8 mouse cellular contexts compared by ENCODE assay signal in genomic region chr14:47298819-47299261, GRCm38 (mm10). TPM values are rescaled to one million over a fixed set of nuclear protein-coding genes. Genes with fewer than 3 reads are reported as not detected.
DNase-seq lines count a peak whose midpoint lies in the region; ATAC-seq lines count a peak whose summit lies in the region.

No protein-coding gene starts in this region.

- under 1% methylated on average over 15 of the region's 15 CpGs for WGBS in heart, embryonic 11.5 days (ENCODE audit: insufficient replicate concordance)
- WGBS in kidney, embryonic 14.5 days = 0% methylated on average over 15 of the region's 15 CpGs
- WGBS in macrophage (ENCODE audit: missing documents) = 1% methylated on average over 15 of the region's 15 CpGs
- under 1% methylated on average over 15 of the region's 15 CpGs for WGBS in stomach, embryonic 16.5 days

- H3K4me3 ChIP-seq in heart, embryonic 11.5 days (ENCODE audit: low read depth, low read length) = peak overlapping the region; percentile 95
- H3K4me3 ChIP-seq in kidney, embryonic 14.5 days (ENCODE audit: low read length) = peak overlapping the region; percentile 63
- H3K4me3 ChIP-seq in macrophage (ENCODE audit: inconsistent target) = peak overlapping the region; percentile 78
- H3K4me3 ChIP-seq in stomach, embryonic 16.5 days (replicated peaks; ENCODE audit: low read length) = peak overlapping the region; percentile 97

- no peaks in the 10 kb centered on the region; the same call in 1 of the 2 replicates for H3K36me3 ChIP-seq in heart, embryonic 11.5 days (ENCODE audit: control insufficient read depth, insufficient read depth, low read length)
- peaks cover 3% of the 10 kb centered on the region; the same call in 1 of the 2 replicates for H3K36me3 ChIP-seq in kidney, embryonic 14.5 days (ENCODE audit: control insufficient read depth, insufficient read depth, low read length)
- no peaks in the 10 kb centered on the region for H3K36me3 ChIP-seq in macrophage (ENCODE audit: inconsistent target)
- H3K36me3 ChIP-seq in stomach, embryonic 16.5 days (ENCODE audit: control insufficient read depth, insufficient read depth, low read length) = no peaks in the 10 kb centered on the region

- H3K9me3 ChIP-seq in heart, embryonic 11.5 days (replicated peaks; ENCODE audit: control insufficient read depth, low read length) = no peaks in the 10 kb centered on the region
- no peaks in the 10 kb centered on the region for H3K9me3 ChIP-seq in kidney, embryonic 14.5 days (ENCODE audit: control insufficient read depth, low read length)
- H3K9me3 ChIP-seq in stomach, embryonic 16.5 days (replicated peaks; ENCODE audit: control insufficient read depth, low read length) = no peaks in the 10 kb centered on the region

- no peaks in the 10 kb centered on the region for H3K27me3 ChIP-seq in heart, embryonic 11.5 days (ENCODE audit: control insufficient read depth, insufficient read depth, low read length)
- no peaks in the 10 kb centered on the region for H3K27me3 ChIP-seq in kidney, embryonic 14.5 days (ENCODE audit: control insufficient read depth, insufficient read depth, low read length)
- H3K27me3 ChIP-seq in stomach, embryonic 16.5 days (ENCODE audit: control insufficient read depth, insufficient read depth, low read length) = no peaks in the 10 kb centered on the region

- H3K9ac ChIP-seq in heart, embryonic 11.5 days (ENCODE audit: low read depth, low read length) = peak overlapping the region; percentile 100
- peak overlapping the region; percentile 90 for H3K9ac ChIP-seq in kidney, embryonic 14.5 days (ENCODE audit: low read depth, low read length)
- peak overlapping the region; percentile 98 for H3K9ac ChIP-seq in stomach, embryonic 16.5 days (ENCODE audit: low read length)

- peaks cover 8% of the 10 kb centered on the region for H3K4me1 ChIP-seq in heart, embryonic 11.5 days (ENCODE audit: control insufficient read depth, insufficient read depth, low read length)
- peaks cover 19% of the 10 kb centered on the region for H3K4me1 ChIP-seq in kidney, embryonic 14.5 days (ENCODE audit: control insufficient read depth, insufficient read depth, low read length)
- peaks cover 8% of the 10 kb centered on the region for H3K4me1 ChIP-seq in stomach, embryonic 16.5 days (ENCODE audit: control insufficient read depth, insufficient read depth, low read length)

- peak; percentile 11 for DNase-seq in right cerebral cortex, postnatal 14 days
- no peak for DNase-seq in right cerebral cortex, adult 18-20 months
- peak; percentile 67 for DNase-seq in embryo, embryonic 10 days (ENCODE audit: low spot score)
- no peak for DNase-seq in layer of hippocampus, postnatal 25 days (ENCODE audit: extremely low spot score in 1 of 2, low spot score in 1 of 2)

- H3K4me2 ChIP-seq in heart, embryonic 11.5 days = peak overlapping the region; percentile 81
- H3K4me2 ChIP-seq in kidney, embryonic 14.5 days (replicated peaks; ENCODE audit: low read depth, low read length) = peak overlapping the region; percentile 42
- H3K4me2 ChIP-seq in stomach, embryonic 16.5 days (ENCODE audit: low read depth, low read length) = peak overlapping the region; percentile 73

- H3K27ac ChIP-seq in heart, embryonic 11.5 days (ENCODE audit: low read depth, low read length) = peak overlapping the region; percentile 98
- H3K27ac ChIP-seq in kidney, embryonic 14.5 days (ENCODE audit: low read depth, low read length) = peak overlapping the region; percentile 93
- peak overlapping the region; percentile 58 for H3K27ac ChIP-seq in macrophage
- peak overlapping the region; percentile 96 for H3K27ac ChIP-seq in stomach, embryonic 16.5 days (ENCODE audit: low read length)

- peak; percentile 29 for ATAC-seq in heart, embryonic 11.5 days (replicated peaks; ENCODE audit: insufficient number of reproducible peaks, low FRiP score, low TSS enrichment)
- ATAC-seq in kidney, embryonic 14.5 days (ENCODE audit: low FRiP score, low TSS enrichment) = peak; percentile 50
- ATAC-seq in stomach, embryonic 16.5 days (ENCODE audit: insufficient read depth, low FRiP score) = peak; percentile 39; the same call in 1 of the 2 replicates

- peaks cover 56% of the 10 kb centered on the region for H3K79me2 ChIP-seq in macrophage (ENCODE audit: inconsistent target)

RNA-seq across cellular contexts. Expression of gene Mapk1ip1l, which starts 0.8 kb away (rescaled TPM):
- 65.1 and 70.4 TPM in 2 replicates for polyA plus RNA-seq in heart, embryonic 11.5 days (2014; fragmentation: Nextera tagmentation; extraction: Ambion mirVana)
- 57.5 and 104 TPM in 2 replicates for polyA plus RNA-seq in kidney, embryonic 14.5 days (2014; fragmentation: Nextera tagmentation; extraction: Ambion mirVana)
- 100 to 1,000 TPM in 24 of 26 experiments, 10 to 100 TPM in 2; 77.2 to 277 (median 152) TPM for total RNA-seq in macrophage (2018; cell fraction: chromatin; rRNA removed)
- total RNA-seq in macrophage (2018; cell fraction: cytosol; rRNA removed) = 100 to 1,000 TPM in 2 of 26 experiments, 10 to 100 TPM in 24; 64.8 to 121 (median 73.6) TPM
- 100 to 1,000 TPM; 121 to 311 (median 154) TPM for total RNA-seq in macrophage (2018; cell fraction: nucleus; rRNA removed)
- 44.9 to 52.8 TPM (median 52.2 TPM) in 3 replicates for polyA plus RNA-seq in macrophage (2018)
- 61.0 and 63.3 TPM in 2 replicates for polyA plus RNA-seq in stomach, embryonic 16.5 days (2015; fragmentation: Nextera tagmentation; extraction: Ambion mirVana)
- total RNA-seq in layer of hippocampus, postnatal 25 days (2021) = 10 to 100 TPM; 57.4 to 61.4 TPM

RNA-seq across cellular contexts. Expression of gene Socs4, which starts 22.1 kb away (rescaled TPM):
- polyA plus RNA-seq in heart, embryonic 11.5 days (2014; fragmentation: Nextera tagmentation; extraction: Ambion mirVana) = 3.0 and 3.9 TPM in 2 replicates
- 5.7 and 7.0 TPM in 2 replicates for polyA plus RNA-seq in kidney, embryonic 14.5 days (2014; fragmentation: Nextera tagmentation; extraction: Ambion mirVana)
- 10 to 100 TPM; 10.5 to 52.4 (median 28.7) TPM for total RNA-seq in macrophage (2018; cell fraction: chromatin; rRNA removed)
- 10 to 100 TPM; 13.5 to 22.8 (median 19.0) TPM for total RNA-seq in macrophage (2018; cell fraction: cytosol; rRNA removed)
- 10 to 100 TPM; 24.1 to 77.0 (median 39.9) TPM for total RNA-seq in macrophage (2018; cell fraction: nucleus; rRNA removed)
- polyA plus RNA-seq in macrophage (2018) = 10.1 to 13.9 TPM (median 13.5 TPM) in 3 replicates
- polyA plus RNA-seq in stomach, embryonic 16.5 days (2015; fragmentation: Nextera tagmentation; extraction: Ambion mirVana) = 2.8 and 3.2 TPM in 2 replicates
- total RNA-seq in layer of hippocampus, postnatal 25 days (2021) = 10 to 100 TPM; 11.1 TPM

RNA-seq across cellular contexts. Expression of gene Wdhd1, which starts 22.2 kb away (rescaled TPM):
- polyA plus RNA-seq in heart, embryonic 11.5 days (2014; fragmentation: Nextera tagmentation; extraction: Ambion mirVana) = 22.1 and 25.8 TPM in 2 replicates
- 26.0 and 44.3 TPM in 2 replicates for polyA plus RNA-seq in kidney, embryonic 14.5 days (2014; fragmentation: Nextera tagmentation; extraction: Ambion mirVana)
- 100 to 1,000 TPM in 1 of 26 experiments, 10 to 100 TPM in 25; 15.1 to 154 (median 35.9) TPM for total RNA-seq in macrophage (2018; cell fraction: chromatin; rRNA removed)
- 1 to 10 TPM; 3.9 to 8.5 (median 6.2) TPM for total RNA-seq in macrophage (2018; cell fraction: cytosol; rRNA removed)
- 10 to 100 TPM; 11.6 to 99.5 (median 20.6) TPM for total RNA-seq in macrophage (2018; cell fraction: nucleus; rRNA removed)
- 3.8 to 25.5 TPM (median 11.8 TPM) in 3 replicates for polyA plus RNA-seq in macrophage (2018)
- 23.4 and 25.6 TPM in 2 replicates for polyA plus RNA-seq in stomach, embryonic 16.5 days (2015; fragmentation: Nextera tagmentation; extraction: Ambion mirVana)
- total RNA-seq in layer of hippocampus, postnatal 25 days (2021) = 1 to 10 TPM; 5.1 to 5.4 TPM

Comparison
In these comparisons a context has a peak if more than half of its experiments do, and no peak if none do; other contexts are left out.
1. DNase-seq: peak in right cerebral cortex, postnatal 14 days (single experiment) and embryo, embryonic 10 days (single experiment); none in right cerebral cortex, adult 18-20 months (single experiment) and layer of hippocampus, postnatal 25 days (0 of 2).
2. Peak in every context shown above with its lines, with median percentiles within 50 percentile points of each other: ATAC-seq, H3K27ac ChIP-seq, H3K4me2 ChIP-seq, H3K4me3 ChIP-seq and H3K9ac ChIP-seq.